Mouse (Mus musculus): ENCODE results near the gene Gabra4. TPM values are rescaled to one million over a fixed set of nuclear protein-coding genes. Genes with fewer than 3 reads are reported as not detected.
A peak's percentile ranks its signal among the peaks of the same experiment; 100 is the strongest.

Gabra4 gene
- total RNA-seq (2014; rRNA removed) (14.1 and 14.3 TPM in 2 replicates), polyA plus RNA-seq (2015; fragmentation: Nextera tagmentation; extraction: Ambion mirVana) (26.9 TPM in 2 replicates)

DNA sequence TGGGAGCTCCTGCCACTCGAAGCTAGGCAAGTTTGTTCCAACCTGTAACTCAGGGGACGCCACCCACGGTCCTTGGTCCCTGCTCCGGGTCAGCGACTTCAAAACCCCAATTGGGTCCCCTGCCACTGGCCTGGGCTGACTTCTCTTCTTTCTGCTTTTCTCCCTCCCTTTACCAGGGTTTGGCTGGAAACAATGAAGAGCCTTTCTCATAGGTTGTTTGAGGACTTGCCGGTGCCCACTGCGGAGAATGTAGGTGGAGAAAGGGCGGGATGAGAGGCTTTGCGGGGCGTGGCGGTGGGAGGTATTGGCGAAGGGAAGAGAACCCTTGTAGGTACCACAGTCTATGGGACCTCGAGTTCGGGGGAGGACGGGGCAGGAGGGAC is at the start of gene Gabra4:
Gene Gabra4 (minus strand): TSS at position 194 of the 383 bp plus-strand sequence.
- peak within 1 kb of the TSS; percentile 71 for H3K4me3 ChIP-seq (ENCODE audit: low read length)
- H3K9ac ChIP-seq (replicated peaks; ENCODE audit: low read length) = peak within 1 kb of the TSS; percentile 58
- H3K9me3 ChIP-seq (ENCODE audit: low read length) = no peaks in the 10 kb centered on the region
- peaks cover 3% of the 10 kb centered on the region; the same call in 1 of the 2 replicates for H3K4me1 ChIP-seq (ENCODE audit: insufficient read depth, low read length)
- H3K36me3 ChIP-seq (ENCODE audit: insufficient read depth, low read length) = no peaks in the 10 kb centered on the region
- ATAC-seq = peak; percentile 64
- no peak for TF ChIP-seq CTCF (IDR thresholded peaks at IDR 0.05; ENCODE audit: low read depth)
- WGBS = 1% methylated on average over 15 of the region's 15 CpGs
- H3K4me2 ChIP-seq (ENCODE audit: low read depth, low read length) = peak within 1 kb of the TSS; percentile 85
- H3K27me3 ChIP-seq (ENCODE audit: insufficient read depth, low read length) = peaks cover 8% of the 10 kb centered on the region; the same call in 1 of the 2 replicates
- DNase-seq (ENCODE audit: low spot score) = no peak
- H3K27ac ChIP-seq = 0 out of 2 replicates have a peak within 1 kb of the TSS, but pooled peaks have one; percentile 32

DNA sequence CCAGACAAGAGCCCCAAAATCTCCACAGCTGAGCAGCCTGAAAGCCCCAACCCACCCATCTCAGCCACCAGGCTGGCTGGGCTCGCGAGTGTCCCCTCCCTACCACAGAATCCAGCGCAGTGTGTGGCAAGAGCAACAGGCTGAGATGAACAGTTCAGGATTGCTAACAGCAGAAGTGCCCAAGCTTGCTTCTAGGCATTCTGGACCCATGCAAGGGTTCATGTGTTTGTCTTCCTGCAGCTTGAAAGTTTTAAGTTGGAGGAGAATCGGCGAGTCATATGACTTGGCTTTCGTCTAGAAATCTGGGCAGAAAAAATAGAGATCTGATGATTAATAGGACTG is 43.1 kb upstream of the Gabra4 start:
- Histone ChIP-seq H3K4me1 (ENCODE audit: insufficient read depth, low read length) (no peaks in the 10 kb centered on the region), H3K27ac (peak overlapping the region; percentile 75), H3K4me2 (ENCODE audit: low read depth, low read length) (peak overlapping the region; percentile 87), H3K9me3 (ENCODE audit: low read length) (no peaks in the 10 kb centered on the region), H3K36me3 (ENCODE audit: insufficient read depth, low read length) (no peaks in the 10 kb centered on the region), H3K27me3 (ENCODE audit: insufficient read depth, low read length) (no peaks in the 10 kb centered on the region), H3K9ac (replicated peaks; ENCODE audit: low read length) (peak overlapping the region; percentile 55), H3K4me3 (ENCODE audit: low read length) (peak overlapping the region; percentile 60)
- DNase-seq (ENCODE audit: low spot score) = no peak
- no peak for TF ChIP-seq CTCF (IDR thresholded peaks at IDR 0.05; ENCODE audit: low read depth)
- WGBS = under 1% methylated on average over 6 of the region's 6 CpGs
- ATAC-seq = no peak; the same call in 1 of the 2 replicates

DNA sequence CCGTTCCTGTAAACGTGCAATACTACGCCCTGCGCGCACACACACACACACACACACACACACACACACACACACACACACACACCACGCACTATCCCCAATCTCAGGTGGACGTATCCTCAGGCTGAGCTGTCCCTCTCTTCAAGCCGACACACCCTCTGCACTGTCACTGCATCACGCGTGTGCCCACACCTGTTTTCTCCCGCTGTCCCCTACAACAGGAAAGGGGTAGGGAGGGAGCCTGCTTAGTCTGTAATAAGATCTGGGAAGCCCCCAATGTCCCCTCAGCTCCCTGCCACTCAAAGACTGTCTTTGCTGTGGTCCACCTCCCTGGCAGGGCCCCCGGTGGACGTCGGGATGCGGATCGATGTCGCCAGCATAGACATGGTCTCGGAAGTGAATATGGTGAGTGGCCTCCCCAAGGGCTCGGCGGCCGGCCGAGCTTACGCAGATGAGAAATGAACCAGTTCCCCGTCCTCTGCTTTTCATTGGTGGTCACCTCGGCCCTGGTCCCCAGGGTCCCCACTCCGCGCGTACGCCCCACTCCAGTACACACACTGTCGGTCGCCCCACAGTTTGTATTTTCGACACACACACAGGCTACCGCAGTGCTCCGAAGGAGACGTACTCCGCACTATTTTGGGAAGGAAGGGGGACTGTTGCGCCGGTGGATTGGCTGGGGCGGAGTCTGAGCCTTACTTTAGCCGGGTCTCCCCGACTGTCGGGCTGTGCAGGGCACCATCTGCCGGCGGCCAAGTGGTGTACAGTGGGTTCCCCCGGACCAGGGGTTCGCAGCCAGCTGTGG is 42.6 kb upstream of the Gabra4 start:
- no peaks in the 10 kb centered on the region for H3K9me3 ChIP-seq (ENCODE audit: low read length)
- DNase-seq (ENCODE audit: low spot score) (peak; percentile 78), ATAC-seq (peak; percentile 95)
- peak overlapping the region; percentile 75 for H3K27ac ChIP-seq
- H3K4me1 ChIP-seq (ENCODE audit: insufficient read depth, low read length) = no peaks in the 10 kb centered on the region
- peak overlapping the region; percentile 87 for H3K4me2 ChIP-seq (ENCODE audit: low read depth, low read length)
- peak; percentile 71 for TF ChIP-seq CTCF (IDR thresholded peaks at IDR 0.05; ENCODE audit: low read depth)
- H3K4me3 ChIP-seq (ENCODE audit: low read length) = peak overlapping the region; percentile 60
- H3K27me3 ChIP-seq (ENCODE audit: insufficient read depth, low read length) = no peaks in the 10 kb centered on the region
- under 1% methylated on average over 46 of the region's 46 CpGs for WGBS
- H3K9ac ChIP-seq (replicated peaks; ENCODE audit: low read length) = peak overlapping the region; percentile 55
- no peaks in the 10 kb centered on the region for H3K36me3 ChIP-seq (ENCODE audit: insufficient read depth, low read length)

DNA sequence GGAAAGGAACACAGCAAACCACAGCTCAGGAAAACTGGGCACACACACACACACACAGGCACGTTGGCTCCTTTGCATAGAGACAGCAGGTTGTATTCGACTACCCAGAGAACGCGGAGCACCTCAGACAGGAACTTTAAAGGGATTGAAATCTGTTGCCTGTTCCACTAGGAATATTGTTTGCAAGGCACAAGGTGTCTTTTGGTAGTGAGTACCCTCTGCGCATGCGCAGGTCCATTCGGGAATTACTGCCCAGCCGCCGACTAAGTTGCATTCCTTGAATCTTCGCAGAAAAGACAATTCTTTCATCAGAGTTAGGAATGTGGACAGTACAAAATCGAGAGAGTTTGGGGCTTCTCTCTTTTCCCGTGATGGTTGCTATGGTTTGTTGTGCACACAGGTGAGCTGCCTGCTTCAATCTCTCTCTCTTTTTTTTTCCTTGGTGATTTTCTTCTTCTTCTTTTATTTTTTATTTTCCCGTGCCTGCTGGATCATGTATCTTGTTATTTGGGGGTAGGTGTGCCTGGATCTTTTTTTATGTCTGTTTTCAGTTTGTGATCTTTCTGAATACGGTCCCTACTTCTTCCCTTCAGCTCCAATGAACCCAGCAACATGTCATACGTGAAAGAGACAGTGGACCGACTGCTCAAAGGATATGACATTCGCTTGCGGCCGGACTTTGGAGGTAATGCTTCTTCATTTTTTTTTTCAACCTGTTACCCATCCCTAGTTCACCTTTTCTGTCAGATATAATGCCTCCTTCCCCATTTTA is 41.8 kb upstream of the Gabra4 start:
- Histone ChIP-seq H3K4me3 (ENCODE audit: low read length) (peak overlapping the region; percentile 60), H3K27me3 (ENCODE audit: insufficient read depth, low read length) (no peaks in the 10 kb centered on the region), H3K9me3 (ENCODE audit: low read length) (no peaks in the 10 kb centered on the region), H3K36me3 (ENCODE audit: insufficient read depth, low read length) (no peaks in the 10 kb centered on the region), H3K9ac (replicated peaks; ENCODE audit: low read length) (peak overlapping the region; percentile 55), H3K4me1 (ENCODE audit: insufficient read depth, low read length) (no peaks in the 10 kb centered on the region), H3K27ac (peak overlapping the region; percentile 75; the same call in 1 of the 2 replicates), H3K4me2 (ENCODE audit: low read depth, low read length) (peak overlapping the region; percentile 87)
- ATAC-seq (0 out of 2 replicates have a peak, but pooled peaks have one; percentile 6), DNase-seq (ENCODE audit: low spot score) (peak; percentile 88)
- WGBS = under 1% methylated on average over 19 of the region's 19 CpGs
- no peak for TF ChIP-seq CTCF (IDR thresholded peaks at IDR 0.05; ENCODE audit: low read depth)

DNA sequence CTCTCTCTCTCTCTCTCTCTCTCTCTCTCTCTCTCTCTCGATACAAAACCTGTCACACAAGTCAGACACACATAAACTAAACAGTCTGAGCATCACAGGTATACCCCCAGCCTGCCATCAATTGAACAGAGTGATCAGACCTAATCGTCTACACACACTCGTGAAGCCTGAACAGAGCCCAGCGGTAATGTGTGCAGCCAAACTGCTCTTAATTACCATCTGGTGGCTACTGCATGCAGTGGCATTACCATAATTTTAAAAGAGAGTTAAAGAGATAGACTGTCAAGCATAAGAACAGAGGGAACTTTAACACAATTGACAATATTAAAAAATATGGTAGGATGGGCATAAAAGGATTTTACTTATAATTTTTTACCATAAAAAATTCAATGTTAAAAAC is 7.5 kb upstream of the Gabra4 start:
- peak; percentile 28 for DNase-seq (ENCODE audit: low spot score)
- 25% methylated on average over 4 of the region's 4 CpGs for WGBS

DNA sequence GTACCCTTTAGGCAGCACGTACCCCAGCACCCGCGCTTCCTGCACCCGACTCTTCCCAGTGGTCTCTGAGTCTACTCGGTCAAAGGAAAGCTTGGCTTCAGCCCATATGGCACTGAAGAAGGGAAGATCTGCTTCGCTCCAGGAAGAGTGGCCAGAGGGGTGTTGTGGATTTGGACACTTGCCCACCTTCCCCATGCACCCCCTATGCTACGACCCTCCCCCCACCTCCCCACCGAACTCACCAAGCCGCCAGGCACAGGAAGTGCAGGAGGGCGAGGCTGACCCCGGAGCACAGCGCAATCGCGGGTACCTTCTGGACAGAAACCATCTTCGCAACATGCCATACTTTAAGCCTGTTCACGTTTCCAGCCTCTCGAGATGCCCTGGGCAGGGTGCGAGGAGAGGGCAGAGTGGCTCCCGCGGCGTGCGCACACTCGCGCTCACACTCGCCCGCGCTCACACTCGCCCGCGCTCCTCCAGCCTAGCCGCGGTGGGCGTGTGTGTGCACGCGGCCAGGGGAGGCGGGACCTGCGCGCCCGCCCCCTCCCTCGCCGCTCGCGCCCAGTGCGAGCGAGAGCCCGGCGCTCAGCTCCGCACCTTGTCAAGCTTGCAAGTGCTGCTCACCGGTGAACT is 510 bp downstream of the Gabra4 start, which contains the start of gene Gabrb1:
Gene Gabrb1 (plus strand): TSS at position 632 of the 633 bp plus-strand sequence.
- Histone ChIP-seq H3K9ac (replicated peaks; ENCODE audit: low read length) (peak within 1 kb of the TSS; percentile 58), H3K4me3 (ENCODE audit: low read length) (peak within 1 kb of the TSS; percentile 71), H3K27ac (0 out of 2 replicates have a peak within 1 kb of the TSS, but pooled peaks have one; percentile 32), H3K4me1 (ENCODE audit: insufficient read depth, low read length) (peaks cover 3% of the 10 kb centered on the region; the same call in 1 of the 2 replicates), H3K9me3 (ENCODE audit: low read length) (no peaks in the 10 kb centered on the region), H3K4me2 (ENCODE audit: low read depth, low read length) (peak within 1 kb of the TSS; percentile 85), H3K27me3 (ENCODE audit: insufficient read depth, low read length) (peaks cover 8% of the 10 kb centered on the region; the same call in 1 of the 2 replicates), H3K36me3 (ENCODE audit: insufficient read depth, low read length) (no peaks in the 10 kb centered on the region)
- ATAC-seq = peak; percentile 94
- peak; percentile 78 for DNase-seq (ENCODE audit: low spot score)
- under 1% methylated on average over 47 of the region's 49 CpGs for WGBS
- no peak for TF ChIP-seq CTCF (IDR thresholded peaks at IDR 0.05; ENCODE audit: low read depth)

More for the DNA sequence above, 7.5 kb upstream of the Gabra4 start:
- Histone ChIP-seq H3K36me3 (ENCODE audit: insufficient read depth, low read length) (no peaks in the 10 kb centered on the region), H3K27ac (no peak overlapping the region), H3K4me1 (ENCODE audit: insufficient read depth, low read length) (no peaks in the 10 kb centered on the region), H3K4me2 (ENCODE audit: low read depth, low read length) (no peak overlapping the region), H3K4me3 (ENCODE audit: low read length) (no peak overlapping the region), H3K9me3 (ENCODE audit: low read length) (no peaks in the 10 kb centered on the region), H3K9ac (replicated peaks; ENCODE audit: low read length) (no peak overlapping the region), H3K27me3 (ENCODE audit: insufficient read depth, low read length) (no peaks in the 10 kb centered on the region)
- no peak for TF ChIP-seq CTCF (IDR thresholded peaks at IDR 0.05; ENCODE audit: low read depth)
- ATAC-seq = peak; percentile 45; the same call in 1 of the 2 replicates

Measured in hindbrain, postnatal 0 days (tissue).